Mouse (Mus musculus) CD4-positive naive resting alpha-beta T cell, adult 76 days (primary cell): ENCODE measurements around the gene Tmf1. TPM values are rescaled to one million over a fixed set of nuclear protein-coding genes. Genes with fewer than 3 reads are reported as not detected.

Source experiments
- total RNA-seq: library from RNA; stranded (reverse); gene quantifications from one replicate; pipeline ENCODE4 v1.2.4, GENCODE M21; 2023

Gene Tmf1
- total RNA-seq, result 61.3 TPM

DNA sequence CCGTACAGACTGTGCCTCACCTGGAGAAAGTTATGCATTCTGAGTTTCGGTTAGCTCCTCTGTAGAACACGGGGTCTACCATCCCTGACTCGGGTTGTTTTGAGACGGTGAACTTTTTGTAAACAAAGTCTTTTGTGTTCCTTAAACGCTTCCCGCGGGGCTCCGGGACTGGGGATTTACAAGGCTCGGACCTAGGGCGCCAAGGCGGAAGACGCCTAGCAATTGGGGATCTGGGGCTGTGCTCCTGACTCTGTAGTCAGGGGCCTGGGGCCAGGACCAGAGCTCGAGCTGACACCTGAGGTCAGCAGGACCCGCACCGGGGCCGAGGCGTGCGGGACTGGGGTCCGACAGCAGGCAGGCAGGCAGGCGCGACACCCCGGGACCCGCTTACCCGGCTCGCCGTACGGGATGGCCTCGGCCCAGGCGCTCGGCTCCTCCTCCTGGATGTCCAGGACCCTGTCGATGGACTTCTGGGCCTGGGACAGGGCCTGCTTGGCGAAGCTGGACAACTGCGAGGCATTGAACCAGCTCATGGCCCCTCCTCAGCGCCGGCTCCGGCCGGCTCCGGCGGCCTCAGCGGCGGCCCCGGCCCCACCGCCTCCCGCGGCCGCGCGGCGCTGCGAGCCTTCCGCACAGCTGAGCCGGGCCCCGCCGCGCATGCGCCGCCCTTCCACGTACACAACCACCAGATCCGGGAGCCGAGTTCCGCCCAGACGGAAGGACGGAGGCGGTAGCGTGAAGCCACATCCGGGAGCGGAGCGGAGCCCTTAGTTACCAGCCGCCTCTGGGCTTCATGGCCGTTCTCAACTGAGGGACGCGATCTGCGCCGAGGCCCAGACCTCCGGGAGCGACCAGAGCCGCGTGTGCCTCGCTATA lies at the start of gene Tmf1:
Gene Tmf1, minus strand, starts transcription at position 632 of the 876 bp plus-strand sequence.

DNA sequence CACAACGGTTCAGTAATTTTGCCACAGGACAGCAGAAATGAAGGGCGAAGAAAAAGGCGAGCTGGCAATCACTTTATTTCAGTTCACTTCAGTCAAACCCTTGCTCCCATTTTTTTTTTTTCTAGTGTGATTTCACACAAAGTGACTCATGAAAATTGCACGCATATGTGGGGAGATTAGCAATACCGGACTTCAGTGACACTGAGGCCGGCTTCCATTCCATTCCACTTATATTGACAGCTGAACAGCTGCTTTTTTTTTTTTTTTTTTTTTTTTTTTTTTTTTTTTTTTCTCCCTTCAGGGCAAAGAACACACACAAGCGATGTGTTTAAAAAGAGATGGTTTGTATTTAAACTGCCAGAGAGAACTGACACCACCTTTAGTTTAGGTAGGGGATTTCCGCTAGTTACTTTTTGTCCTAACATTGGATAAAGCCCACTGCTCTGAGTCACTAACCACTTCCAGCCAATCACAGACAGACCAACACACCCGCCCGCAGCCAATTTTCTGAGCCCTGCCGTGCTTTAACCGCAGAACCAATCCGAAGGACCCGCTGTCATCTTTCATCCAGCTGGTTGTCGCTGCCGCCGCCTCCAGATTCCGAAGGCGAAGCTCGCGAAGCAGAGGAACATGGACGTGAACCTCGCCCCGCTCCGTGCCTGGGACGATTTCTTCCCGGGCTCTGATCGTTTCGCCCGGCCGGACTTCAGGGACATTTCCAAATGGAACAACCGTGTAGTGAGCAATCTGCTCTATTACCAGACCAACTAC lies 31.5 kb upstream of the Tmf1 start, which contains the start of gene Arl6ip5:
Gene Arl6ip5, plus strand, starts transcription at position 499 of the 771 bp plus-strand sequence.

DNA sequence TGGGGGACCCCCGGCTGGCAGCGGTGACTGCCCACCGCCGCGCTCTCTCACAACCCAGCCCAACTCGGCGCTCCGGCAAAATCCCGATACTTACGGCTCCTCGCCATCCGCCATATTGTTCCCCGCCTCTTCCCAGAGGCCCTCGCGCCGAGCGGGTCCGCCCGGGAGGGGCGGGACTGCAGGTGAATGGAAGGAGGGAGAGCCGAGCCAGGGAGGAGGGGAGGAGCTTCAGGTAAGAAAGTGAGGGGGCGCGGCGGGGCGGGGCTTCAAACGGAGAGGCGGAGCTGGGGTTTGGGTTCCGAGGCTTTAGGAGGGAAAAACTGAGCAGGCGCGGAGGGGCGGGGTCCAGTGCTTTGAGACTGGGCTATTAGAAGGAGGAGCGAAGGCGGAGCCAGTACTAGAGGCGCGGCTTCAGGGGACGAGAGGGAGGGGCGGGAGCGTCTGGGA lies 26.5 kb upstream of the Tmf1 start, which contains the start of gene Uba3:
Gene Uba3, minus strand, starts transcription at position 209 of the 447 bp plus-strand sequence.

GRCm38 (mm10) chr6:97148383-97149251 lies 30.3 kb downstream of the Tmf1 start, which contains the start of gene Eogt:
Eogt (minus strand) TSS chr6:97149182.

Other genes with a start within 250 kb of the Tmf1 start
- not detected for gene Fam19a4, start 118.7 kb downstream of the Tmf1 start, total RNA-seq
- gene Eogt, start 29.9 kb downstream of the Tmf1 start, total RNA-seq, result 19.3 TPM
- gene Uba3, start 26.5 kb upstream of the Tmf1 start, total RNA-seq, result 61.5 TPM
- gene Arl6ip5, start 31.6 kb upstream of the Tmf1 start, total RNA-seq, result 140 TPM
- not detected for gene Lmod3, start 73.6 kb upstream of the Tmf1 start, total RNA-seq